Mouse (Mus musculus): ENCODE measurements around the gene Samd5.

The Samd5 gene

GRCm38 (mm10) chr10:9574135-9574534 lies 100.9 kb downstream of the Samd5 start:
- DNase-seq (ENCODE audit: low spot score in 2 of 2) = no peak
